Mouse (Mus musculus) heart, adult 18-20 months (tissue): Measurements from ENCODE around the gene Drc7. TPM values are rescaled to one million over a fixed set of nuclear protein-coding genes. Genes with fewer than 3 reads are reported as not detected.

ENCODE experiments used
- DNase-seq, 2 experiments: peaks; one replicate each; pipeline ENCODE4 v3.0.0; 2021 to 2022; ENCODE audit warnings: mixed read lengths in 1 of 2
- total RNA-seq, 2 experiments: library from RNA; stranded (reverse); gene quantifications; 2 replicates each; pipeline ENCODE4 v1.2.3; 2021

Drc7 gene
- total RNA-seq, 2 experiments from 2014 or later, result not detected

GRCm38 (mm10) chr8:95059812-95060533 lies 5.1 kb downstream of the Drc7 start:
- peak in 1 of 2 experiments; percentile 35 for DNase-seq

- no peak for DNase-seq
Observed at GRCm38 (mm10) chr8:95064531-95064930, 9.6 kb downstream of the Drc7 start.

GRCm38 (mm10) chr8:95067582-95067981 lies 12.7 kb downstream of the Drc7 start:
- DNase-seq, result peak; percentile 45 to 74

GRCm38 (mm10) chr8:95075504-95075903 lies 20.6 kb downstream of the Drc7 start:
- no peak for DNase-seq

- DNase-seq, result no peak
Observed at GRCm38 (mm10) chr8:95076151-95076550, 21.2 kb downstream of the Drc7 start.

GRCm38 (mm10) chr8:95078055-95078454 lies 23.2 kb downstream of the Drc7 start:
- no peak for DNase-seq

GRCm38 (mm10) chr8:95079305-95079704 lies 24.4 kb downstream of the Drc7 start:
- DNase-seq, result no peak

- DNase-seq, result peak; percentile 99 to 100
Observed at GRCm38 (mm10) chr8:95080381-95081341, 25.8 kb downstream of the Drc7 start, which contains the start of gene Katnb1. Katnb1 (plus strand) TSS chr8:95081186.

GRCm38 (mm10) chr8:95081650-95082049 lies 26.7 kb downstream of the Drc7 start:
- no peak for DNase-seq

GRCm38 (mm10) chr8:95084261-95084660 lies 29.4 kb downstream of the Drc7 start:
- no peak for DNase-seq

- DNase-seq, result no peak
Observed at GRCm38 (mm10) chr8:95084744-95085431, 30.0 kb downstream of the Drc7 start.

- DNase-seq, result no peak
Observed at GRCm38 (mm10) chr8:95085432-95086141, 30.7 kb downstream of the Drc7 start.

GRCm38 (mm10) chr8:95093574-95093973 lies 38.7 kb downstream of the Drc7 start:
- no peak for DNase-seq

- peak; percentile 71 to 86 for DNase-seq
Observed at GRCm38 (mm10) chr8:95099009-95099408, 44.1 kb downstream of the Drc7 start.

- no peak for DNase-seq
Observed at GRCm38 (mm10) chr8:95101972-95102371, 47.1 kb downstream of the Drc7 start.

GRCm38 (mm10) chr8:95107306-95107705 lies 52.4 kb downstream of the Drc7 start:
- DNase-seq, result no peak

- DNase-seq, result no peak
Observed at GRCm38 (mm10) chr8:95112594-95112993, 57.7 kb downstream of the Drc7 start.

- DNase-seq, result no peak
Observed at GRCm38 (mm10) chr8:95113108-95113507, 58.2 kb downstream of the Drc7 start.

- peak in 1 of 2 experiments; percentile 53 for DNase-seq
Observed at GRCm38 (mm10) chr8:95113750-95114149, 58.8 kb downstream of the Drc7 start.

- DNase-seq, result no peak
Observed at GRCm38 (mm10) chr8:95123455-95123854, 68.6 kb downstream of the Drc7 start.

- no peak for DNase-seq
Observed at GRCm38 (mm10) chr8:95126497-95126896, 71.6 kb downstream of the Drc7 start.

GRCm38 (mm10) chr8:95127658-95128057 lies 72.8 kb downstream of the Drc7 start:
- DNase-seq, result no peak
